Mouse (Mus musculus): Measurements from ENCODE around the gene Disc1.

Disc1 gene

GRCm38 (mm10) chr8:125270292-125270691 is 216.3 kb downstream of the Disc1 start:
- DNase-seq (ENCODE audit: low spot score), result no peak

DNA sequence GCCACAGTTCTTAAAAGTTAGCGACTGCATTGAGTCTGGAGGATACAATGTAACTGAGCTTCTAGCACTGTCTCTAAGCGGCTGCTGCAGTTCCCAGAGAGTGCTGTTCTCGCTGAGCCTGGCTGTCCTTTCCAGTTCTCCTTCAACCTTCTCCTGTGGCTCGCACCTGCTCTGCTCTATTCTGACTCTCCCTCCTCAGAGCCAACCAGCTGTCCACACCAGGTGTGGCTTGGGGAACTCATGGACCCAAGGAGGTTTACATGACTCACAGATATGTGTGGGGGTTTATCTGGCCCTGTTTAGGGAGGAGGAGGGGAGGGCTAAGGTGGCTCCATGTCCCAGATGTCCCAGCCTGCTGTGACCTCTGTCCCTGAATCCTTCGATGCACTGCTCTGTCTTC is 217.4 kb downstream of the Disc1 start:
- no peak for DNase-seq (ENCODE audit: low spot score)

DNA sequence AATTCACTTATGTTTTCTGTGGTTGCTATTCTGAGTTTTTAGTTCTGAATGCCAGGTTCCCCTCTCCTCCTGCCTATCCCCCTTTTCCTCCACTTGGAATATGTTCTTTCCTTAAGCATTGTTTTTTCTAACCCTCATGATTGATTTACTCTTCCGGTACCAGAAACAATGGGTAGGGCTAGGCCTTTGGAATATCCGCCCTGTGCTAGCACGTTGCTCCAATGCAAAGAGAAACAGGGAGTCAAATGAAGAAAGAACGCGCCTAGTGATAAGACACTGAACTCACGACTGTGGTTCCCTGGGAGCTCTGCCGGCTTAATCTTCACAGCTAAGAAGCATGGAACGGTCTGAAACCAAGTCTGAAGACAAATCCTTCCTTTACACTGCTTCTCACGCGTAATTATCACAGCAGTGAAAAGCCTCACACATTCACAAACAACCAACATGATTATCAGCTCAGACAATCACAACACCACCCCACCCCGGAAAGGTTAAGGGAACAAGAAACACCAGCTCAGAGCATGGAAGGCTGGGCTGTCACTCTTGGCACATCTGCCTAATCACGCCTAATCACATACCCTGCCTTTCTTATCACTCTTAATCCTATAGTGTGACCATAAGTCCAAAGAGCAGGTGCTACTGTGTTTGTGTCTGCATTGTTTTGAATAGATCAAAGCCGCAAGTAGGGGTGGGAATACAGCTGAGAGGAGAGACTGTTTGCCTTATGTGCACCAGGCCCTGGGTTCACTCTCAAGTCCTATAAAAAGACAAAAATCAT is 218.3 kb downstream of the Disc1 start:
- DNase-seq (ENCODE audit: low spot score), result no peak

DNA sequence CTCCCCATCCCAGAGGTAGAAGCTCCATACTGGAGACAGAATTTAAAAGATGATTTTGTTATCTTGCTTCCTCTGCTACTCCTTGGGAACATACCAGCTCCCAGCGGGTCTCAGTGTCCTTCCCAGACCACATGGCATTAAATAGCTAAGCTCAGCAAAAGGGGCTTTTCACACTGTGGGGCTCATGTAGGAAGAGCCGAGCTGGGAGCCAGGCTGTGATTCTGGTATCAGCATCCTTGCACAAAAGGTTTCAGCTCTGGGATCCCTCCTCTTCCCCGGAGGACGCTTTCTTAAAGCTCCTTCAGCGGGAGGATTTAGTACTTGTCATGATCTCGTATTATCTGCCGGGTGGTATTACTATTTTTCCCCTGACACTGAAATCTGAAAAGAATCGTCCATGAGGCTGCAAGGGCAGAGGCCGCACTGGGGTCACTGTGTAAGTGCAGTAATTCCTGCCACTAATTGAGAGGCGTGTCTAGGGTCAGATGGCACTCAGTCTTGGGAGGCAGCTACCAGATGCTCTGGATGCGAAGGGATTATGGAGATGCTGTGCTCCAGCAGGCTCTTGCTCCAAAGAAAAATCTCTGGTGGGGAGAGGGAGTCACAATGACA is 223.2 kb downstream of the Disc1 start:
- peak; percentile 88 for DNase-seq (ENCODE audit: low spot score)

DNA sequence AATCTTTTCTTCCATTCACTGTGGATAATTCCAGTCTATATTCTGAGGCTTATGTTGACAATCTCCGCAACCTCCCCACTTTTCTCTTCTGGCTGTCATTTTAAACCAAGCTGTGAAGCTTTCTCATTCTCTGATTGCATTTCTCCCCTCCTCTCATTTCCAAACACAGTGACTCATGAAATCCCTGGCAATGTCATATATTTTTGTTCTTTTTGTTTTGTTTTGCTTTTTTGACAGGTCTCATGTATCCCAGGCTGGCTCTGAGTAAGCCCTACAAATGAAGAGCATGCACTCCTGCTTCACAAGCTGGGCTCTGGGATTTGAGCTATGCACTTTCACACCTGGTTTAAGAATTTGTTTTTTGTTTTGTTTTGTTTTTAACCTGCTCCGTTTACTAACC is 225.2 kb downstream of the Disc1 start:
- no peak for DNase-seq (ENCODE audit: low spot score)

DNA sequence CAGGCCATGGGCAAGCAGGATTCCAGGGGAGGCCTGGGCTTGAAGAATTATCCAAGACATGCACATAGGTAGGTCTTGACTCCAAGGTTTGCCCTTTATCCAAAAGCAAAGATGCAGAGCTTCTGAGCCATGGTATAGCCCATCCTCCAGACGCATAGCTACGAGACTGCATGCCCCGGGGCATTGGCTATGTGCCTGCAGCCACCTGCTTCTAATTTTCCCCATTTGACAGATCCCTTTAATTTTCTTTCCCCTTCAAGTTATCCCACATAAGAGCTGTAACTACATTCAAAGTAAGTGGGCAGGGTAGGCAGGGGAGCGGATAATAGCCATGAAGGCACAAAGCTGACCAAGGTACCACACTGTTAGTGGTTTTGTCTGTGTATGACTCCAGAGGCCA is 225.9 kb downstream of the Disc1 start:
- DNase-seq (ENCODE audit: low spot score), result no peak

- DNase-seq (ENCODE audit: low spot score), result no peak
Measured at GRCm38 (mm10) chr8:125282531-125282930, 228.5 kb downstream of the Disc1 start.

GRCm38 (mm10) chr8:125283542-125283941 is 229.5 kb downstream of the Disc1 start:
- peak; percentile 50 for DNase-seq (ENCODE audit: low spot score)

DNA sequence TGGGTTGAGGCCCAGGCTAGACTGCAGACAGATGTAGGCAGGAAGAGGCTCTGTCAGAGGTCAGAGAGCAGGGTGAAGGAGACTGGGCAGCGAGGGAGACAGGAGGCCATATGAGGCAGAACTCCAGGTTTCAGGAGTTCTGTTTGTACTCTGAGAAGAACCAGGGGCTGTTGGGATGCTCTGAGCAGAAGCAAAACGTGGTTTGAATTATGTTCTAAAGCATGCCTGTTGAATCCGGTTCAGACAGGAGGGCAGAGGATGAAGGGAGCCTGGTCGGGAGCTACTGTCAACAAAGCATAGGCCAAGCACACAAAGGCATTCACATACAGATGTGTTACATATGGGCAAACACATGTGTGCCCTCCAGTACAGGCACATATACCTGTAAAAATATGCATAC is 230.9 kb downstream of the Disc1 start:
- DNase-seq (ENCODE audit: low spot score), result peak; percentile 63

DNA sequence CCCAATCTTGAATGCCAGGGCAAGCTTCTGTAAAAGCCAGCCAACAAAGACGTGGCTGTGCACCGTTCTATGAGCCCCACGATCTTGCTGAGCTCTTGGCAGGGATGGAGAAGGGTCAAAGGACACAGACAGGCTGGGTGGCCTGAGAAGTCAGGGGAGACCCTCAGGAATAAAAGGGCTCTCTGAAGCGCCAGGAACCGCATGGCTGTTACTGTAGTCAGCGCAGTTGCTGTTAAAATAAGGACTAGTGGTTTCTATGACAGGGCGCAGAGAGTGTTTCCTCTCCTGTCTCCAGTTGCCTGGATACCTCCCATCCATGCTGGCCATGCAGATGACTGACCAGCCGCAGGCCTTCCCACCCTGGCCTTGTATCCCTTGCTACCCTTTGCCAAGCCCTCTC is 231.4 kb downstream of the Disc1 start:
- no peak for DNase-seq (ENCODE audit: low spot score)

GRCm38 (mm10) chr8:125285966-125286681 is 232.1 kb downstream of the Disc1 start:
- DNase-seq (ENCODE audit: low spot score), result no peak

GRCm38 (mm10) chr8:125287311-125287710 is 233.3 kb downstream of the Disc1 start:
- DNase-seq (ENCODE audit: low spot score), result no peak

- DNase-seq (ENCODE audit: low spot score), result no peak
Measured at GRCm38 (mm10) chr8:125287841-125288341, 233.9 kb downstream of the Disc1 start.

GRCm38 (mm10) chr8:125291506-125291905 is 237.5 kb downstream of the Disc1 start:
- DNase-seq (ENCODE audit: low spot score), result no peak

DNA sequence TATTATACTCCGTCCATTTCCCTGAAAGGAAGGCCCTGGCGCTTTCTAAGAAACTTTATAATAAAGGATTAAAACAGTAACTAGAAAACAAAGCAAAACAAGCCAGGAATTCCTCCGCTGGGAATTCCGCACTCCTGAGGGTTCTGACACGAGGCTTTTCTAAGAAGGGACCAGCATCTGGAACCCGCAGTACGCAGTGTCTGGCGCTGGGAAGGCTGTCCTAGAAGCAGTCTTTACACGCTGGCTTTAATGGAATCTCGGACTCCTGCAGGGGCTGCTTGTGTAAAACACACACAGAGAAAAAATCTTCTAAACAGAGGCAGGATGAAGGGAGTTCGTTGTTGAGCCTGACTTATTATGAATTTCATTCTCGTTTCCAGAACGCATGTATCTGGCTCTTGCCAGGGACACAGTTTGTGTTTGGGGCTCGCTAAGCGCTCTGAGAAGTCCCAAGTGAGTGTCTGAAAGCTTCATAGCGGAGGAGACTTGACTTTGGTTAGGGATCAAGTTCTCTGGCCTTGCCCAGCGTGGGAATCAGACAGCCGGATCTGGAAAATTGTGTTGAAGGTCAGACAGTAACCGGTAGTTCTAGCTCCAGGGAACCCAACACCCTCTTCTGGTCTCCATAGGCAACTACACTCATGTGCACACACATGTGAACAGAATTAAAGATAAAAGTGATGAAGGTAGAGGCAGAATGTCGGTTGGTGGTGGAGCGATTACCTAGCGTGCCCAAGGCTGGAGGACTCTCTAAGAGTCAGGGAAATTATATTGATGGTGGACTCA is 238.1 kb downstream of the Disc1 start:
- DNase-seq (ENCODE audit: low spot score), result no peak

DNA sequence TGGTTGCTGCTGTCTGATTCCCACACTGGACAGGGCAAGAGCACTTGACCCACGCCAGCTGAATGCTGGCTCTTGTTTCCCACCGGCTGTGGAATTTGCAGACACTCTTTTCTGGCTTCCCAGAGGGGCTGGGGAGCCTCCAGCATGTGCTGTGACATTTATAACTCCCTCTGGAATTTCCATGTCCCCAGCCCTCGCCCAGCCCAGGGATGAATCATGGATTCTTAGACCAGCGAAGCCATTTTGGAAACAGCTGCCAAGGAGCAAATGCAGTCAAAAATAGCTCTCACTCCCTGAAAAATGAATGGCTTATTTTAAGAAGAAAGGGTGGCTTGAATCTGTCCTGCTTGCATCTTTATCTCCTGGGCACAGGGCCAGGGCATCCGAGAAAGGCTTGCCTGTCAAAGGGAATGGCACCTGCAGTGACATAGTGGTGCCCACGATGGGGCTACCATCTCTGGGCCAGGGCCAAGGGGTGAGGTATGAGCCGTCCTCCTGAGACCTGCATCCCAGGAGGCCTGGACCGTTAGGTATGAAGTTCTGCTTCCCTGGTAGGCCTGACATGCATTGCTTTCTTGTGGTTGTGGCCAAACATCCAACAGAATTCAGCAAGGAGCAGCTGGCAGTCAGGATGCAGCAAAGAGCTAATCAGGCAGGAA is 239.1 kb downstream of the Disc1 start:
- no peak for DNase-seq (ENCODE audit: low spot score)

DNA sequence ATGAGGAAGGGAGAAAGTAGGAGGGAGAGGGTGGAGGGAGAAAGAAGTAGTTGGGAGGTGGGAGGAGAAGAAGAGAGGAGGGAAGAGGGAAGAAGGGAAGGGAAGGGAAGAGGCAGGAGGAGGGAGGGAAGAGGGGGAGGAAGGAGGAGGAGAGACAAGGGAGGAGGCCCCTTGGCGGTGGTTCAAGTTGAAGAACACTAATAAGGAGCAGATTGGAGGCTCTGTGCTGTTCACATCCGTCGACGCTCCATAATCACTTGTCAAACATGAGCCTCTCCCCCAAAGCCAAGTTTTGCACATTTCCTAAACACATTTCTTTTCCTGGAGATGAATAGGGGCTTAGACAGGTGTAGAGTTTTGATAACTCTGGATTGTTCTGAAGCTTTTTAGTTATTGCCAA is 245.3 kb downstream of the Disc1 start:
- no peak for DNase-seq (ENCODE audit: low spot score)

DNA sequence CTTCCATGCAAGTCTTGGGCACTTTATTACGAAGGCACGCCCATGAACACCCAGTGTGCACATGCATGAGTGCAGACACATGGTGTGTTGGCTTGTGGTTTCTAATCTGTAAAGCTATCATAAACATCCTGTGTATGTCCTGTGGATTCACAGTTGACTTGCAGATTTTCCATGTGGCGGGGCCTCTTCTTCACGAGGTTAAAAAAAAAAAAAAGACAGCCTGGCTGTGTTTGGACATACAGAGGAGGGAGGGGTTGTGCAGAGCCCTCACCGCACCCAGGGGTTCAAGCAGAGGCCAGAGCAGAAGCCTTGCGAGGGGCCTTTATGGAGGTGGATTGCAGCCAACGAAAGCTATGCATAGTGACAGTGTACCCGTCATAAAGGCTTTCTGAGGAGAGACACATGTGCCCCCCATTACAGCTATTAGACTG is 248.0 kb downstream of the Disc1 start:
- no peak for DNase-seq (ENCODE audit: low spot score)

DNA sequence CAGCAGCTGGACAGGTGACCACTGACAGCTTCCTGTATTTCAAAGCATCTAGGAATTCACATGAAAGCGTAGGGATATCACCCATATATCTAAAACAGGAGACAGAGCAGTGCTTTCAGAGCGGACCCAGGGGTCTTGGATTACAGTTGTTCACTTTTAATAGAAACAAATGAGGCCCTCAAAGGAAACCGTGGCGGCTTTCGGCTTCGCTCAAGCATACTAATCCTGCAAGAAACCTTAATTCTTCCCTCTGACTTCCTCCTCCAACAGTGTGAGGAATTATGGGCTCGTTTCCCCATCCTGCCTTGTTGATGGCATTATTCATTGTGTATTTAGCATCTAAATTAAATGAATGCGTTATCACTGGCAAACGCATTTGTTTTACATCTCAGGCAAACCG is 252.7 kb downstream of the Disc1 start:
- no peak for DNase-seq (ENCODE audit: low spot score)

DNA sequence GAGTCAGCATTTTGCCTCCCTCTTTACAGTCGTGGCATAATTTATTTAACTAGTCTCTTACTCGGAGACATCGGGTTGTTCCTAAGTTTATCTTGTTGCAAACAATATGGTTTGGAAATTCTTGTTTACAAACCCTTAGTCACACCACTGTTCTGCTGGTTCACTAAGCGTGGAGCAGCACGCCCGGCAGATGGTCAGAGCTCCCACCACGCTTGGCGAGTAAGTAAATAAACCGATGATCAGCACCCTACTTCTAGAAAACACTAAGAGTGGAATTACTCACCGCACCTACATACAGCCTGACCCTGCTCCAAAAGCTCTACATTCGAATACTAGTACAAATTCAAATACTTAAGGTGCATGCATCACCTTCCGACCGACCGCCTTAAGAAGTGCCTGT is 256.0 kb downstream of the Disc1 start:
- no peak for DNase-seq (ENCODE audit: low spot score)
